Mouse (Mus musculus): ENCODE data around the gene Ube2s.

GRCm38 (mm10) chr7:4825365-4825764, 13.0 kb upstream of the Ube2s start:
- TF ChIP-seq CTCF (IDR thresholded peaks at IDR 0.05; ENCODE audit: low read depth, low read length) (no peak), POLR2A (IDR thresholded peaks at IDR 0.05; ENCODE audit: extremely low read depth, insufficient read depth, low read length) (no peak)
